Mouse (Mus musculus): Measurements from ENCODE around the gene Rpl23a. TPM values are rescaled to one million over a fixed set of nuclear protein-coding genes. Genes with fewer than 3 reads are reported as not detected.

Gene Rpl23a
- polyA plus RNA-seq, 1 experiment from 2014 or later, result 1,270 TPM

GRCm38 (mm10) chr11:78177903-78178858 lies 5.2 kb downstream of the Rpl23a start:
- no peaks in the 10 kb centered on the region for H3K27me3 ChIP-seq
- in situ Hi-C loops (cut with MboI; ENCODE audit: low pct_unique_long_range_greater_than_20kb), result loop anchor here (10.0 kb wide), 1 partner anchor 353 kb away; no protein-coding TSS in a partner anchor
- ATAC-seq, result peak; percentile 80
- no peak for DNase-seq (ENCODE audit: low read depth, low spot score)
- POLR2A ChIA-PET, result interaction anchor here (1.0 to 6.3 kb wide), 4 partner anchors 10 to 61 kb away, joined by 3 to 50 read pairs (median 4); partner anchors contain the start of gene Traf4
- CTCF ChIA-PET, result interaction anchor here (0.9 to 2.3 kb wide), 9 partner anchors 11 to 120 kb away, joined by 3 to 16 read pairs (median 4); partner anchors contain the start of genes Fam222b and Traf4
- TF ChIP-seq CTCF (IDR thresholded peaks at IDR 0.05), result no peak

- ATAC-seq (peak; percentile 10), DNase-seq (ENCODE audit: low read depth, low spot score) (no peak)
- TF ChIP-seq CTCF (IDR thresholded peaks at IDR 0.05), result no peak
- ChIA-PET POLR2A (interaction anchor here (1.0 to 6.3 kb wide), 5 partner anchors 10 to 60 kb away, joined by 3 to 50 read pairs (median 4); partner anchors contain the start of gene Traf4), CTCF (interaction anchor here (0.9 to 2.3 kb wide), 11 partner anchors 11 to 120 kb away, joined by 3 to 16 read pairs (median 4); partner anchors contain the start of genes Fam222b and Traf4)
- no peaks in the 10 kb centered on the region for H3K27me3 ChIP-seq
- in situ Hi-C loops (cut with MboI; ENCODE audit: low pct_unique_long_range_greater_than_20kb), result loop anchor here (10.0 kb wide), 1 partner anchor 353 kb away; no protein-coding TSS in a partner anchor
Measured at GRCm38 (mm10) chr11:78177437-78177836, 5.9 kb downstream of the Rpl23a start.

- in situ Hi-C loops (cut with MboI; ENCODE audit: low pct_unique_long_range_greater_than_20kb), result loop anchor here (10.0 kb wide), 1 partner anchor 352 kb away; no protein-coding TSS in a partner anchor
- no peaks in the 10 kb centered on the region for H3K27me3 ChIP-seq
- ChIA-PET POLR2A (interaction anchor here (0.7 to 6.3 kb wide), 6 partner anchors 9 to 60 kb away, joined by 3 to 50 read pairs (median 4); partner anchors contain the start of gene Traf4), CTCF (interaction anchor here (1.2 to 2.3 kb wide), 9 partner anchors 10 to 120 kb away, joined by 3 to 16 read pairs (median 6); partner anchors contain the start of genes Fam222b and Traf4)
- DNase-seq (ENCODE audit: low read depth, low spot score) (no peak), ATAC-seq (no peak)
- TF ChIP-seq CTCF (IDR thresholded peaks at IDR 0.05), result no peak
Measured at GRCm38 (mm10) chr11:78176905-78177331, 6.5 kb downstream of the Rpl23a start.

- DNase-seq (ENCODE audit: low read depth, low spot score) (no peak), ATAC-seq (peak; percentile 29)
- ChIA-PET CTCF (interaction anchor here (1.1 to 2.3 kb wide), 7 partner anchors 10 to 119 kb away, joined by 3 to 16 read pairs (median 7); partner anchors contain the start of genes Fam222b and Traf4), POLR2A (interaction anchor here (0.7 to 6.3 kb wide), 4 partner anchors 11 to 16 kb away, joined by 3 to 50 read pairs (median 4); partner anchors contain the start of gene Traf4)
- no peak for TF ChIP-seq CTCF (IDR thresholded peaks at IDR 0.05)
- in situ Hi-C loops (cut with MboI; ENCODE audit: low pct_unique_long_range_greater_than_20kb), result loop anchor here (10.0 kb wide), 1 partner anchor 352 kb away; no protein-coding TSS in a partner anchor
- no peaks in the 10 kb centered on the region for H3K27me3 ChIP-seq
Measured at GRCm38 (mm10) chr11:78176402-78176862, 7.0 kb downstream of the Rpl23a start, which contains the start of the genes Nek8 and Tlcd1. Gene Nek8 (minus strand): TSS chr11:78176675. Gene Tlcd1 (plus strand): TSS chr11:78176711.

- H3K27me3 ChIP-seq, result no peaks in the 10 kb centered on the region
- ATAC-seq (peak; percentile 25), DNase-seq (ENCODE audit: low read depth, low spot score) (no peak)
- CTCF ChIA-PET, result interaction anchor here (0.8 to 2.3 kb wide), 8 partner anchors 9 to 131 kb away, joined by 3 to 16 read pairs (median 6); partner anchors contain the start of genes Fam222b and Traf4
- POLR2A ChIA-PET, result interaction anchor here (1.1 to 6.3 kb wide), 3 partner anchors 12 to 14 kb away, joined by 3 to 50 read pairs (median 4); partner anchors contain the start of gene Traf4
- in situ Hi-C loops (cut with MboI; ENCODE audit: low pct_unique_long_range_greater_than_20kb), result loop anchor here (10.0 kb wide), 1 partner anchor 351 kb away; no protein-coding TSS in a partner anchor
- no peak for TF ChIP-seq CTCF (IDR thresholded peaks at IDR 0.05)
Measured at GRCm38 (mm10) chr11:78175771-78176401, 7.5 kb downstream of the Rpl23a start.

GRCm38 (mm10) chr11:78174506-78174905 lies 8.9 kb downstream of the Rpl23a start:
- ATAC-seq (no peak), DNase-seq (ENCODE audit: low read depth, low spot score) (no peak)
- ChIA-PET POLR2A (interaction anchor here (6.3 kb wide), 1 partner anchor 10 kb away, joined by 50 read pairs; the partner anchor contains the start of gene Traf4), CTCF (interaction anchor here (1.0 to 1.3 kb wide), 3 partner anchors 16 to 116 kb away, joined by 3 to 4 read pairs (median 3); no protein-coding TSS in a partner anchor)
- in situ Hi-C loops (cut with MboI; ENCODE audit: low pct_unique_long_range_greater_than_20kb), result loop anchor here (10.0 kb wide), 1 partner anchor 350 kb away; no protein-coding TSS in a partner anchor
- H3K27me3 ChIP-seq, result no peaks in the 10 kb centered on the region
- no peak for TF ChIP-seq CTCF (IDR thresholded peaks at IDR 0.05)

- ATAC-seq, result no peak
- no peak for DNase-seq (ENCODE audit: low read depth, low spot score)
- CTCF ChIA-PET, result interaction anchor here (1.2 to 1.4 kb wide), 2 partner anchors 14 to 116 kb away, joined by 3 read pairs; no protein-coding TSS in a partner anchor
- POLR2A ChIA-PET, result interaction anchor here (0.8 to 6.3 kb wide), 5 partner anchors 7 to 15 kb away, joined by 4 to 50 read pairs (median 4); partner anchors contain the start of gene Traf4
- no peak for TF ChIP-seq CTCF (IDR thresholded peaks at IDR 0.05)
- in situ Hi-C loops (cut with MboI; ENCODE audit: low pct_unique_long_range_greater_than_20kb), result loop anchor here (10.0 kb wide), 1 partner anchor 348 kb away; no protein-coding TSS in a partner anchor
- no peaks in the 10 kb centered on the region for H3K27me3 ChIP-seq
Measured at GRCm38 (mm10) chr11:78172748-78173383, 10.5 kb downstream of the Rpl23a start.

GRCm38 (mm10) chr11:78172034-78172747 lies 11.2 kb downstream of the Rpl23a start:
- CTCF ChIA-PET, result interaction anchor here (1.2 to 1.4 kb wide), 3 partner anchors 13 to 115 kb away, joined by 3 read pairs; no protein-coding TSS in a partner anchor
- in situ Hi-C loops (cut with MboI; ENCODE audit: low pct_unique_long_range_greater_than_20kb), result loop anchor here (10.0 kb wide), 1 partner anchor 347 kb away; no protein-coding TSS in a partner anchor
- TF ChIP-seq CTCF (IDR thresholded peaks at IDR 0.05), result no peak
- ATAC-seq, result no peak
- H3K27me3 ChIP-seq, result no peaks in the 10 kb centered on the region
- no peak for DNase-seq (ENCODE audit: low read depth, low spot score)
- POLR2A ChIA-PET, result interaction anchor here (0.5 to 6.3 kb wide), 5 partner anchors 8 to 13 kb away, joined by 3 to 50 read pairs (median 4); partner anchors contain the start of gene Traf4

All from Patski (cell line).